Mouse (Mus musculus) right cerebral cortex, postnatal 10 days (tissue): Measurements from ENCODE around the gene Wnt5b.

Experiments used
- DNase-seq, 2 experiments: peaks; one replicate each; pipeline ENCODE4 v3.0.0; 2021; ENCODE audit warnings: low spot score in 2 of 2

Wnt5b gene

GRCm38 (mm10) chr6:119387801-119388649 is 156.1 kb downstream of the Wnt5b start:
- peak; percentile 37 to 47 for DNase-seq

GRCm38 (mm10) chr6:119386821-119387220 is 157.3 kb downstream of the Wnt5b start:
- DNase-seq, result no peak

- no peak for DNase-seq
Observed at GRCm38 (mm10) chr6:119386421-119386820, 157.7 kb downstream of the Wnt5b start.

GRCm38 (mm10) chr6:119385668-119386067 is 158.5 kb downstream of the Wnt5b start:
- DNase-seq, result no peak
